Mouse (Mus musculus) brain, embryonic 14.5 days (tissue): ENCODE results near the gene Prim2. TPM values are rescaled to one million over a fixed set of nuclear protein-coding genes. Genes with fewer than 3 reads are reported as not detected.

Experiments used
- DNase-seq: peaks from one replicate; pipeline ENCODE4 v3.0.0-alpha.2; 2011; ENCODE audit warnings: low read depth
- CTCF ChIP-seq: fragments of 200-500 bp; IDR thresholded peaks from 2 replicates; pipeline ENCODE4 v1.5.1; 2012; ENCODE audit warnings: inconsistent platforms, mild to moderate bottlenecking, moderate library complexity, borderline replicate concordance; ENCODE audit not compliant: insufficient read depth, insufficient read length; ENCODE audit errors: extremely low read depth
- POLR2A ChIP-seq: fragments of 200-500 bp; IDR thresholded peaks from 2 replicates; pipeline ENCODE4 v1.6.1; 2012; ENCODE audit warnings: mild to moderate bottlenecking, inconsistent platforms, borderline replicate concordance; ENCODE audit not compliant: poor library complexity, insufficient read depth, insufficient read length, severe bottlenecking; ENCODE audit errors: extremely low read depth
- polyA plus RNA-seq: library from polyadenylated mRNA; depleted of rRNA; stranded (reverse); fragments of >200 nt; gene quantifications from 2 replicates; pipeline ENCODE4 v1.2.3, GENCODE M21; 2012; rRNA removed

The Prim2 gene
- polyA plus RNA-seq, 1 experiment, result 22.4 TPM

- peak; percentile 76 for DNase-seq
- TF ChIP-seq POLR2A, result no peak
- TF ChIP-seq CTCF, result no peak
Measured at GRCm38 (mm10) chr1:33460262-33460661, 209.3 kb downstream of the Prim2 start.

- DNase-seq, result no peak
- TF ChIP-seq CTCF (no peak), POLR2A (no peak)
Measured at GRCm38 (mm10) chr1:33458950-33459349, 210.6 kb downstream of the Prim2 start.

GRCm38 (mm10) chr1:33454251-33454650 lies 215.3 kb downstream of the Prim2 start:
- no peak for DNase-seq
- TF ChIP-seq CTCF, result no peak
- no peak for TF ChIP-seq POLR2A

- DNase-seq, result no peak
- TF ChIP-seq POLR2A, result no peak
- TF ChIP-seq CTCF, result no peak
Measured at GRCm38 (mm10) chr1:33453299-33453698, 216.3 kb downstream of the Prim2 start.

GRCm38 (mm10) chr1:33447179-33447578 lies 222.4 kb downstream of the Prim2 start:
- DNase-seq, result no peak
- TF ChIP-seq POLR2A, result no peak
- TF ChIP-seq CTCF, result no peak

GRCm38 (mm10) chr1:33436167-33436566 lies 233.4 kb downstream of the Prim2 start:
- TF ChIP-seq POLR2A (no peak), CTCF (no peak)
- no peak for DNase-seq

Other genes starting within 250 kb of the Prim2 start
- 17.1 and 19.8 TPM in 2 replicates for gene Rab23, start 50.1 kb upstream of the Prim2 start, polyA plus RNA-seq
- gene Bag2, start 88.0 kb upstream of the Prim2 start, polyA plus RNA-seq, result 15.5 and 18.5 TPM in 2 replicates
- gene Zfp451, start 144.8 kb upstream of the Prim2 start, polyA plus RNA-seq, result 32.5 and 40.4 TPM in 2 replicates
- gene Bend6, start 238.0 kb upstream of the Prim2 start, polyA plus RNA-seq, result 21.8 and 25.5 TPM in 2 replicates
- gene Dst, start 238.4 kb upstream of the Prim2 start, polyA plus RNA-seq, result 45.3 and 96.0 TPM in 2 replicates